Comparison of ENCODE assay signal across 14 mouse cellular contexts in genomic region chr11:80513796-80514195, GRCm38 (mm10). TPM values are rescaled to one million over a fixed set of nuclear protein-coding genes. Genes with fewer than 3 reads are reported as not detected.
A peak's percentile ranks its signal among the peaks of the same experiment; 100 is the strongest.
DNase-seq lines count a peak whose midpoint lies in the region; ATAC-seq and TF ChIP-seq lines count a peak whose summit lies in the region.
"Had no signal": no experiment of that assay in that cellular context is flagged by ENCODE, and none has a peak within 500 bp of the region (broad histone marks: within the 10 kb centered on the region; RNA-seq: fewer than 3 reads in every experiment).

No protein-coding gene starts in this region.

- ATAC-seq in lung, embryonic 14.5 days (ENCODE audit: insufficient read depth), result no peak
- no peak for ATAC-seq in lung, postnatal 0 days
- no peak for ATAC-seq in inflammation-experienced regulatory T-cells, adult 6 months

- H3K4me2 ChIP-seq in lung, embryonic 14.5 days, result no peak overlapping the region
- no peak overlapping the region for H3K4me2 ChIP-seq in lung, postnatal 0 days (replicated peaks; ENCODE audit: low read depth, low read length)
- peak overlapping the region; percentile 89 for H3K4me2 ChIP-seq in CH12.LX (ENCODE audit: insufficient read depth, low read depth, poor library complexity, severe bottlenecking)
- H3K4me2 ChIP-seq: heart, embryonic 12.5 days; limb, embryonic 12.5 days; midbrain, embryonic 12.5 days had no signal

- no peak for TF ChIP-seq RAD21 in CH12.LX (IDR thresholded peaks at IDR 0.05; ENCODE audit: low read depth, low read length)

- no peak for TF ChIP-seq EP300 in lung, postnatal 0 days (IDR thresholded peaks at IDR 0.05)
- TF ChIP-seq EP300 in CH12.LX (IDR thresholded peaks at IDR 0.05; ENCODE audit: low read length), result no peak

- no peaks in the 10 kb centered on the region for H3K9me3 ChIP-seq in lung, embryonic 14.5 days (ENCODE audit: low read depth, low read length)
- H3K9me3 ChIP-seq in lung, postnatal 0 days (ENCODE audit: low read length), result no peaks in the 10 kb centered on the region
- peaks cover 12% of the 10 kb centered on the region for H3K9me3 ChIP-seq in CH12.LX (replicated peaks; ENCODE audit: low read length)
- H3K9me3 ChIP-seq: heart, embryonic 12.5 days; limb, embryonic 12.5 days; midbrain, embryonic 12.5 days had no signal

- peaks cover 4% of the 10 kb centered on the region; the same call in 1 of the 2 replicates for H3K4me1 ChIP-seq in lung, embryonic 14.5 days (ENCODE audit: insufficient read depth)
- no peaks in the 10 kb centered on the region; the same call in 1 of the 2 replicates for H3K4me1 ChIP-seq in lung, postnatal 0 days (ENCODE audit: insufficient read depth, low read depth, low read length)
- peaks cover 27 to 74% of the 10 kb centered on the region in 2 experiments for H3K4me1 ChIP-seq in CH12.LX (ENCODE audit: control insufficient read depth in 1 of 2, insufficient read depth in 2 of 2)

- TF ChIP-seq POLR2A in CH12.LX (IDR thresholded peaks at IDR 0.05; ENCODE audit: low read depth, low read length), result no peak
- TF ChIP-seq POLR2A in brain, embryonic 14.5 days (IDR thresholded peaks at IDR 0.05; ENCODE audit: borderline replicate concordance, extremely low read depth, insufficient read depth, insufficient read length, poor library complexity, severe bottlenecking), result no peak

- 35% methylated on average over 7 of the region's 7 CpGs for WGBS in lung, embryonic 14.5 days
- WGBS in lung, postnatal 0 days, result 38% methylated on average over 7 of the region's 7 CpGs

- H3K4me3 ChIP-seq in lung, embryonic 14.5 days (ENCODE audit: low read depth, low read length), result no peak overlapping the region
- no peak overlapping the region for H3K4me3 ChIP-seq in lung, postnatal 0 days (ENCODE audit: low read depth, low read length)
- H3K4me3 ChIP-seq in CH12.LX (replicated peaks in 1 of 3; ENCODE audit: low read depth in 2 of 3, low read length in 2 of 3, poor library complexity in 1 of 3), result no peak overlapping the region
- H3K4me3 ChIP-seq: heart, embryonic 12.5 days; limb, embryonic 12.5 days; midbrain, embryonic 12.5 days had no signal

- in situ Hi-C loops in CH12.LX (cut with MboI; ENCODE audit: low pct_ligation_motif_present, low pct_unique_long_range_greater_than_20kb, low sequenced_read_pairs), result no loop called here

- H3K36me3 ChIP-seq in lung, embryonic 14.5 days (ENCODE audit: insufficient read depth), result no peaks in the 10 kb centered on the region
- H3K36me3 ChIP-seq in lung, postnatal 0 days (ENCODE audit: insufficient read depth, low read length), result no peaks in the 10 kb centered on the region
- peaks cover 0 to 6% of the 10 kb centered on the region in 2 experiments for H3K36me3 ChIP-seq in CH12.LX (replicated peaks in 1 of 2; ENCODE audit: control insufficient read depth in 1 of 2, insufficient read depth in 1 of 2, low read length in 1 of 2)
- H3K36me3 ChIP-seq: heart, embryonic 12.5 days; limb, embryonic 12.5 days; midbrain, embryonic 12.5 days had no signal

- TF ChIP-seq CTCF in lung, embryonic 14.5 days (IDR thresholded peaks at IDR 0.05; ENCODE audit: low read depth), result no peak
- no peak for TF ChIP-seq CTCF in lung, postnatal 0 days (IDR thresholded peaks at IDR 0.05)
- TF ChIP-seq CTCF in CH12.LX (conservative IDR thresholded peaks at IDR 0.05 in 1 of 2, IDR thresholded peaks at IDR 0.05 in 1 of 2; ENCODE audit: low read depth in 2 of 2, low read length in 2 of 2), result no peak
- TF ChIP-seq CTCF in brain, embryonic 14.5 days (IDR thresholded peaks at IDR 0.05; ENCODE audit: borderline replicate concordance, extremely low read depth, insufficient read depth, insufficient read length), result no peak

- dilution Hi-C loops in CH12.LX (cut with MboI; ENCODE audit: extremely low pct_ligation_motif_present, extremely low pct_unique_long_range_greater_than_20kb, low sequenced_read_pairs), result no loop called here

- H3K27me3 ChIP-seq in lung, embryonic 14.5 days (ENCODE audit: insufficient read depth, low read length), result no peaks in the 10 kb centered on the region
- no peaks in the 10 kb centered on the region for H3K27me3 ChIP-seq in lung, postnatal 0 days (replicated peaks; ENCODE audit: insufficient read depth, low read length)
- no peaks in the 10 kb centered on the region for H3K27me3 ChIP-seq in CH12.LX (replicated peaks)
- H3K27me3 ChIP-seq: heart, embryonic 12.5 days had no signal

- no peaks in the 10 kb centered on the region for H3K79me2 ChIP-seq in CH12.LX (replicated peaks; ENCODE audit: control insufficient read depth, extremely low read depth, insufficient read depth, poor library complexity, severe bottlenecking)

- no peak overlapping the region for H3K27ac ChIP-seq in lung, embryonic 14.5 days (ENCODE audit: low read depth)
- H3K27ac ChIP-seq in lung, postnatal 0 days (ENCODE audit: low read length), result no peak overlapping the region
- H3K27ac ChIP-seq in CH12.LX (ENCODE audit: insufficient read depth, low read depth), result peak overlapping the region; percentile 65; the same call in 1 of the 2 replicates
- H3K27ac ChIP-seq: limb, embryonic 12.5 days; liver, embryonic 14.5 days; midbrain, embryonic 12.5 days had no signal

- no peak overlapping the region for H3K9ac ChIP-seq in lung, embryonic 14.5 days
- H3K9ac ChIP-seq in lung, postnatal 0 days (replicated peaks; ENCODE audit: low read depth), result no peak overlapping the region
- no peak overlapping the region; the same call in 1 of the 2 replicates for H3K9ac ChIP-seq in CH12.LX (ENCODE audit: insufficient read depth, low read depth)
- H3K9ac ChIP-seq: heart, embryonic 12.5 days; limb, embryonic 12.5 days; liver, embryonic 14.5 days; midbrain, embryonic 12.5 days had no signal

- peak; percentile 34 for DNase-seq in lung, embryonic 14.5 days
- no peak for DNase-seq in lung, postnatal 0 days (ENCODE audit: low spot score)
- no peak for DNase-seq in CH12.LX (ENCODE audit: extremely low read depth)
- DNase-seq in brain, embryonic 14.5 days (ENCODE audit: low read depth), result peak; percentile 48
- peak; percentile 32 for DNase-seq in thymus, postnatal 14 days
- no peak for DNase-seq in ovary, postnatal 14 days (ENCODE audit: low spot score)
- DNase-seq: cerebellum, adult 11 months; heart, postnatal 4 days; right cerebral cortex, postnatal 25 days had no signal

TF ChIP-seq in CH12.LX, 34 proteins besides CTCF, POLR2A, EP300 and RAD21:
- TF ChIP-seq IRF4 (IDR thresholded peaks at IDR 0.05; ENCODE audit: low read depth, low read length), result peak; percentile 47; the same call in 1 of the 2 replicates
- no peak for TF ChIP-seq POLR2AphosphoS2 (IDR thresholded peaks at IDR 0.05; ENCODE audit: low read depth, low read length)
- TF ChIP-seq MEF2A (IDR thresholded peaks at IDR 0.05; ENCODE audit: borderline replicate concordance, low read depth, low read length), result peak; percentile 90
- TF ChIP-seq TCF12 (IDR thresholded peaks at IDR 0.05; ENCODE audit: low read depth, low read length), result no peak; the same call in 1 of the 2 replicates
- peak; percentile 56; the same call in 1 of the 2 replicates for TF ChIP-seq ETS1 (conservative IDR thresholded peaks at IDR 0.05; ENCODE audit: low read depth, low read length)
- no peak for TF ChIP-seq RCOR1 (conservative IDR thresholded peaks at IDR 0.05; ENCODE audit: low read depth, low read length)
- TF ChIP-seq E2F4 (IDR thresholded peaks at IDR 0.05; ENCODE audit: insufficient replicate concordance, low read depth, low read length), result no peak

RNA-seq across cellular contexts. Expression of gene Cdk5r1, which starts 37.0 kb away (rescaled TPM):
- 0.88 and 0.96 TPM in 2 replicates for polyA plus RNA-seq in lung, embryonic 14.5 days (2014; fragmentation: Nextera tagmentation; extraction: Ambion mirVana)
- polyA plus RNA-seq in lung, postnatal 0 days (2015; fragmentation: Nextera tagmentation; extraction: Ambion mirVana), result 0.39 and 0.48 TPM in 2 replicates
- total RNA-seq in CH12.LX (2012; rRNA removed) (12.7 and 23.3 TPM in 2 replicates), CH12.LX (2014; rRNA removed) (2.6 and 2.8 TPM in 2 replicates)
- polyA plus RNA-seq in CH12.LX (2012; ENCODE audit: insufficient read length, low read depth), result 2.7 and 3.5 TPM in 2 replicates
- 327 and 349 TPM in 2 replicates for polyA plus RNA-seq in brain, embryonic 14.5 days (2012; rRNA removed)
- 1 to 10 TPM in 2 of 3 experiments, under 1 TPM in 1; 0.78 to 1.3 (median 1.3) TPM for polyA plus RNA-seq in inflammation-experienced regulatory T-cells, adult 6 months (2017; shearing (Covaris generic))

Comparison
In these comparisons a context has a peak if more than half of its experiments do, and no peak if none do; other contexts are left out.
1. DNase-seq: peak in lung, embryonic 14.5 days (single experiment), brain, embryonic 14.5 days (single experiment) and thymus, postnatal 14 days (single experiment); none in lung, postnatal 0 days (single experiment), CH12.LX (single experiment) and ovary, postnatal 14 days (single experiment).
2. RNA of gene Cdk5r1, which starts 37.0 kb away (polyA plus RNA-seq): 327 to 349 TPM in brain, embryonic 14.5 days; 2.7 to 3.5 TPM in CH12.LX, 0.78 to 1.3 TPM in inflammation-experienced regulatory T-cells, adult 6 months, 0.88 to 0.96 TPM in lung, embryonic 14.5 days and 0.39 to 0.48 TPM in lung, postnatal 0 days; every median in the first group is over 10 times any median in the second.